Mouse (Mus musculus): ENCODE measurements around the gene Zfp937. TPM values are rescaled to one million over a fixed set of nuclear protein-coding genes. Genes with fewer than 3 reads are reported as not detected.
"Not testable (repeated sequence)": the region's sequence is repeated elsewhere in the genome, so short reads cannot be mapped to it uniquely, and the experiment has no call there.

The Zfp937 gene
- 10.3 and 12.4 TPM in 2 replicates for polyA plus RNA-seq (2014; fragmentation: Nextera tagmentation; extraction: Ambion mirVana)

DNA sequence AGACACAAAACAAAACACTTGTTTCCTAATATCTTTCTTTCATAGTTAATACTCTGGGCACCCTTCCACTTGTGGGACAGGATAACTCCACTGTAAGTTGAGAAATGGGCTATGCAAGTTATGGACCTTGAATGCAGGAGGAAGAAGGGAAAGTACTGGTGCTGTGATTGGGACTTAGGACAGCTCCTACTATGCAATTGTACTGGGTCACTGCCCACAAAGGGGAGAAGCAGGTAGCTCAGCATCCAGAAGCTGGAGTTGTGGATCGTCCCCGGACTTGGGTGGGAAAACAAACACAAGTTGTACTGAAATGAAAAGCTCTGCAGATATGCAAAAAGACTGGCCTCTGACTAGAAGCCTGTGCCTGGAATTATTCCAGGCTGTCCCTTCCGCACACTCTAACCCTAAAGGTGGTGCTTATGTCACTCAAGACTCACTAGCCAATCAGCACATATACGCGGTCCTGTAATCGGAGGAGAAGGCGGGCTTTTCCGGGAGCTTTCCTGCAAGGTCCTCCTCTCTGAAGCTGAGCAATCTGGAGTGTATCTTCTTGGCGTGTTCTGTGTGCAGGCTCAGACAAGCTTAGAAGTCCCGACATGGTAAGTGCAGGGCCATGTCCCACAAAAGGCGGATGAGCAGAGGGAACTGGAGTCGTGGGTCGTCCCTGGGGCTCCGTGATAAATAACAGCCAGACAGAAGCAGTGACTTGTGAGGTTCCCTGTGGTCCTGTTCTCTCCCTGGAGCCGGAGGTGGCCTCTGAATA, at the start of gene Zfp937:
Zfp937 (plus strand) TSS at position 474 of the 763 bp plus-strand sequence.
- H3K4me2 ChIP-seq (ENCODE audit: low read depth, severe bottlenecking): peak within 1 kb of the TSS; percentile 30; the same call in 1 of the 2 replicates
- not testable (repeated sequence) for H3K4me1 ChIP-seq (ENCODE audit: control insufficient read depth, insufficient read depth, low read length); H3K36me3 ChIP-seq (ENCODE audit: control insufficient read depth, insufficient read depth, low read length); H3K27ac ChIP-seq (replicated peaks; ENCODE audit: low read depth, low read length); H3K27me3 ChIP-seq (ENCODE audit: control insufficient read depth, insufficient read depth, low read length); H3K9me3 ChIP-seq (ENCODE audit: control insufficient read depth, low read length)
- peak within 1 kb of the TSS; percentile 33 for H3K4me3 ChIP-seq (ENCODE audit: low read depth, low read length)
- 2% methylated on average over 15 of the region's 15 CpGs for WGBS
- ATAC-seq (ENCODE audit: insufficient number of reproducible peaks, low FRiP score, low TSS enrichment, low read depth) (peak; percentile 100), DNase-seq (ENCODE audit: low spot score) (peak; percentile 68)
- peak within 1 kb of the TSS; percentile 48 for H3K9ac ChIP-seq (ENCODE audit: low read length)

- DNase-seq (ENCODE audit: low spot score) (no peak), ATAC-seq (ENCODE audit: insufficient number of reproducible peaks, low FRiP score, low TSS enrichment, low read depth) (no peak)
- Histone ChIP-seq H3K4me2 (ENCODE audit: low read depth, severe bottlenecking) (no peak overlapping the region), H3K4me1 (ENCODE audit: control insufficient read depth, insufficient read depth, low read length) (no peaks in the 10 kb centered on the region), H3K9ac (ENCODE audit: low read length) (no peak overlapping the region), H3K36me3 (ENCODE audit: control insufficient read depth, insufficient read depth, low read length) (no peaks in the 10 kb centered on the region), H3K27ac (replicated peaks; ENCODE audit: low read depth, low read length) (no peak overlapping the region), H3K4me3 (ENCODE audit: low read depth, low read length) (no peak overlapping the region), H3K9me3 (ENCODE audit: control insufficient read depth, low read length) (no peaks in the 10 kb centered on the region), H3K27me3 (ENCODE audit: control insufficient read depth, insufficient read depth, low read length) (no peaks in the 10 kb centered on the region)
These were observed 44.0 kb upstream of the Zfp937 start for GRCm38 (mm10) chr2:150173833-150174232.

DNA sequence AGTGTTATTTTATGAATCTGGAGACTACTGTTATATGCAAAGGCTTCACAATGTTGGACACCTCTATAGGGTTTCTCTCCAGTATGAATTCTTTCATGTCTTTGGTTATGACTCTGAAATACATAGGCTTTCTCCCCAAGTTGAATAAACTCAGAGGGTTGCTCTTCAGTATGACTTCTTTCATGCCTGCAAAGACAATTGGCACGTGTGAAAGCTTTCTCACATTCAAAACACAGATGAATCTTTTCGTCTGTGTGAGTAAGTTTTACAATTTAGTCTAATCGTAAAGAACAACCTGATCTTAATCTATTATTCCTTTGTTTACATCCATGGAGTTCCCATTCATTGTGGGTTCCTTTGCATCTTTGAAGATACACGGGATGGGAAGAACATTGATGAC, 38.3 kb upstream of the Zfp937 start, which contains the start of gene Gm10770:
Gm10770 (minus strand) TSS at position 101 of the 400 bp plus-strand sequence.
- not testable (repeated sequence) for DNase-seq (ENCODE audit: low spot score); ATAC-seq (ENCODE audit: insufficient number of reproducible peaks, low FRiP score, low TSS enrichment, low read depth); H3K9ac ChIP-seq (ENCODE audit: low read length); H3K4me1 ChIP-seq (ENCODE audit: control insufficient read depth, insufficient read depth, low read length); H3K4me2 ChIP-seq (ENCODE audit: low read depth, severe bottlenecking); H3K27ac ChIP-seq (replicated peaks; ENCODE audit: low read depth, low read length); H3K27me3 ChIP-seq (ENCODE audit: control insufficient read depth, insufficient read depth, low read length); H3K36me3 ChIP-seq (ENCODE audit: control insufficient read depth, insufficient read depth, low read length); H3K9me3 ChIP-seq (ENCODE audit: control insufficient read depth, low read length); H3K4me3 ChIP-seq (ENCODE audit: low read depth, low read length)
- 81% methylated on average over 4 of the region's 4 CpGs for WGBS

DNA sequence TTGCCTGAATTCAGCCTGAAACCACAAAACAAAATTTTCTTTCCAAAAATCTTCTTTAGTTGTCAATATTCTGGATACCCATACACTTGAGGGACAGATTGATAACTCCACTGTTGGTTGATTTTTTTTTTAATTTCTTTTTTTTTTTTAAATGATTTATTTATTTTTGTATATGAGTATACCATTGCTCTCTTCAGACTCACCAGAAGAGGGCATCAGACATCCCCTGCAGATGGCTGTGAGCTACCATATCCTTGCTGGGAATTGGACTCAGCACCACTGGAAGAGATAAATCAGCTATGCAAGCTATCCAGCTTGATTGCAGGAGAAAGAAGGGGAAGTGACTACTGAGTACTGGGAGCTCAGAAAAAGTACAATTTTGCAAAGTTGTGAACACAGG, 36.8 kb upstream of the Zfp937 start:
- not testable (repeated sequence) for H3K4me2 ChIP-seq (ENCODE audit: low read depth, severe bottlenecking); H3K9me3 ChIP-seq (ENCODE audit: control insufficient read depth, low read length); H3K36me3 ChIP-seq (ENCODE audit: control insufficient read depth, insufficient read depth, low read length); ATAC-seq (ENCODE audit: insufficient number of reproducible peaks, low FRiP score, low TSS enrichment, low read depth); H3K27ac ChIP-seq (replicated peaks; ENCODE audit: low read depth, low read length); H3K9ac ChIP-seq (ENCODE audit: low read length); DNase-seq (ENCODE audit: low spot score); H3K4me3 ChIP-seq (ENCODE audit: low read depth, low read length); H3K4me1 ChIP-seq (ENCODE audit: control insufficient read depth, insufficient read depth, low read length); H3K27me3 ChIP-seq (ENCODE audit: control insufficient read depth, insufficient read depth, low read length)

DNA sequence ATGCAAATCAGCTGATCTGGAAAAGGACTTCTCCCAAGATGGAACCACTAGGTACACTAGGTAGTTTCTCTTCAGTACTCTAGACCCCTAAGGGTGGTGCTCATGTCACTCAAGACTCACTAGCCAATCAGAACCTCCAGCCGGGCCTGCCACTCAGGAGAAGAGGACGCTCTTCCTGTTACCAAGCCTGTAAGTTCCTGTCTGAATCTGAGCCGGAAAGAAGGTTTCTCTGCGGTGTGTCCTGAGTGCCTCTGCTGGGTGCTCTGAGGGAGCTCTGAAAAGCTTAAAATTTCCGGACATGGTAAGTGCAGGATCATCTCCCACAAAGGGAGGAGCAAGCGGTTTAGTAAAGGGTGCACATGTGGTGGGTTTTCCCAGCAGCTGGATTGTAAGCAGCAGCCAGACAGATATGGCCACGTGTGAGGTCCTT, 36.3 kb upstream of the Zfp937 start, which contains the start of gene Gm14139:
Gm14139 (plus strand) TSS at position 186 of the 430 bp plus-strand sequence.
- H3K4me1 ChIP-seq (ENCODE audit: control insufficient read depth, insufficient read depth, low read length); H3K36me3 ChIP-seq (ENCODE audit: control insufficient read depth, insufficient read depth, low read length); ATAC-seq (ENCODE audit: insufficient number of reproducible peaks, low FRiP score, low TSS enrichment, low read depth); H3K9ac ChIP-seq (ENCODE audit: low read length); H3K4me2 ChIP-seq (ENCODE audit: low read depth, severe bottlenecking); DNase-seq (ENCODE audit: low spot score); H3K27ac ChIP-seq (replicated peaks; ENCODE audit: low read depth, low read length); H3K9me3 ChIP-seq (ENCODE audit: control insufficient read depth, low read length); H3K27me3 ChIP-seq (ENCODE audit: control insufficient read depth, insufficient read depth, low read length); H3K4me3 ChIP-seq (ENCODE audit: low read depth, low read length): not testable (repeated sequence)
- whole genome bisulfite sequencing: 81% methylated on average over 7 of the region's 7 CpGs

DNA sequence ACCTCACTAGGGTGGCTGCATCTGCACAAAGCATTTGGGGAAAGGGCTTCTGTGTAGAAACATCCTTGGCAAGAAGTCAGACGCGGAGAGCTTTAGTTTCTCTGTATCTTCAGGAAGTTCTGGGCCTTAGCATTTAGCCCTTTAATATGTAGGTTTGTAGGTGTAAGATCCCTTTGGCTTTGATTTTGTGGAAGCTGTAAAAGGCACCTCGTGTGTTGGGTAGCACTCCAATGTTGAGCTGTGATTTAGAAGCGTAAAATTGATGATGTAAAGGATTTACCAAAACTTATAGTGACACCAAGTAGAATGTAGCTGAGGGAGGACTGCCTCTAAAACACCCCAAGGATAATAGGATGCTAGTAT, 471 bp downstream of the Zfp937 start:
- Histone ChIP-seq H3K4me3 (ENCODE audit: low read depth, low read length) (peak overlapping the region; percentile 33), H3K4me2 (ENCODE audit: low read depth, severe bottlenecking) (peak overlapping the region; percentile 30; the same call in 1 of the 2 replicates), H3K9ac (ENCODE audit: low read length) (peak overlapping the region; percentile 48)
- ATAC-seq (ENCODE audit: insufficient number of reproducible peaks, low FRiP score, low TSS enrichment, low read depth); H3K4me1 ChIP-seq (ENCODE audit: control insufficient read depth, insufficient read depth, low read length); H3K9me3 ChIP-seq (ENCODE audit: control insufficient read depth, low read length); H3K27me3 ChIP-seq (ENCODE audit: control insufficient read depth, insufficient read depth, low read length); DNase-seq (ENCODE audit: low spot score); H3K27ac ChIP-seq (replicated peaks; ENCODE audit: low read depth, low read length); H3K36me3 ChIP-seq (ENCODE audit: control insufficient read depth, insufficient read depth, low read length): not testable (repeated sequence)
- WGBS: 6% methylated on average over 2 of the region's 4 CpGs

DNA sequence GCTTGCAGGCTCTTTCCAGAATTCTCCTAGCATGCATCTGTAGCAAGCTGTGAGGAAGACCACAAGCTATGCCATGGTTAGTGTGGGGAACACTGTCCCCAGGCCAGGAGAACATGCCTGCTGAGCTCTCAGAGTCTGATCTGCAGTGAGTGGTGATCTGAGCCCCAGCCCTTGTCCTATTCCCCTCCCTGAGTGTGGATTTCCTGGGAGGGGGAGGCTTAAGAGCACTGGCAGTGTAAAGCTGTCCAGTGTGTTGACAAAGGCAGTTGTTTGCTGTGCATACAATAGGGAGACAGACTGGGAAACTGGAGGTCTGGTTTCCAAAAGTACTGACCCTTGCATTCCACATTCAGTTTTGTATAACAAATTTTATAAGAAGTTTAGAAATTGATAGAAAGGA, 5.4 kb downstream of the Zfp937 start:
- ATAC-seq (ENCODE audit: insufficient number of reproducible peaks, low FRiP score, low TSS enrichment, low read depth); H3K4me2 ChIP-seq (ENCODE audit: low read depth, severe bottlenecking); H3K27ac ChIP-seq (replicated peaks; ENCODE audit: low read depth, low read length); H3K27me3 ChIP-seq (ENCODE audit: control insufficient read depth, insufficient read depth, low read length); H3K9me3 ChIP-seq (ENCODE audit: control insufficient read depth, low read length); H3K4me1 ChIP-seq (ENCODE audit: control insufficient read depth, insufficient read depth, low read length); H3K9ac ChIP-seq (ENCODE audit: low read length); H3K4me3 ChIP-seq (ENCODE audit: low read depth, low read length); DNase-seq (ENCODE audit: low spot score); H3K36me3 ChIP-seq (ENCODE audit: control insufficient read depth, insufficient read depth, low read length): not testable (repeated sequence)

DNA sequence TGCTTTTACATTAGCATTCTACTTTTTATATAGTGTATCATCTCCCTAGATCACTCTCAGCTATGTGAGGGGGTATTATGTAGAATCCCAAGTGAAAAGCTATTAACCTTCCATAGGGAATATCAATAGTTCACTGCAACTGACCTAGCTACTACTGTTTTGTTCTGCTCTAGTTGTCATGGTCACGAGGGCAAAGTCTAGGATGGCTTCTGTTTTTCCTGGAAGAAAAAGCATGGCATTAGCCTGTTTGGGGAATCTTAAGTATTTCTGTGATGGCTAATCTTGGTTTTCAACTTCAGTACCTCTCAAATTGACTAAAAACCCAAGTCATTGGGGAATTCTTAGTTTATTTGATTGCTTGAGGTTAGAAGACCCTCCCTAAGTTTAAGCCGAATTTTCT, 25.3 kb downstream of the Zfp937 start:
- H3K9me3 ChIP-seq (ENCODE audit: control insufficient read depth, low read length): no peaks in the 10 kb centered on the region
- H3K36me3 ChIP-seq (ENCODE audit: control insufficient read depth, insufficient read depth, low read length): peaks cover 2% of the 10 kb centered on the region; the same call in 1 of the 2 replicates
- 81% methylated on average over 2 of the region's 2 CpGs for WGBS
- H3K4me1 ChIP-seq (ENCODE audit: control insufficient read depth, insufficient read depth, low read length): no peaks in the 10 kb centered on the region
- ATAC-seq (ENCODE audit: insufficient number of reproducible peaks, low FRiP score, low TSS enrichment, low read depth): no peak
- DNase-seq (ENCODE audit: low spot score): no peak
- no peak overlapping the region for H3K4me3 ChIP-seq (ENCODE audit: low read depth, low read length)
- H3K27me3 ChIP-seq (ENCODE audit: control insufficient read depth, insufficient read depth, low read length): no peaks in the 10 kb centered on the region
- H3K4me2 ChIP-seq (ENCODE audit: low read depth, severe bottlenecking): no peak overlapping the region
- H3K27ac ChIP-seq (replicated peaks; ENCODE audit: low read depth, low read length): no peak overlapping the region
- no peak overlapping the region for H3K9ac ChIP-seq (ENCODE audit: low read length)

DNA sequence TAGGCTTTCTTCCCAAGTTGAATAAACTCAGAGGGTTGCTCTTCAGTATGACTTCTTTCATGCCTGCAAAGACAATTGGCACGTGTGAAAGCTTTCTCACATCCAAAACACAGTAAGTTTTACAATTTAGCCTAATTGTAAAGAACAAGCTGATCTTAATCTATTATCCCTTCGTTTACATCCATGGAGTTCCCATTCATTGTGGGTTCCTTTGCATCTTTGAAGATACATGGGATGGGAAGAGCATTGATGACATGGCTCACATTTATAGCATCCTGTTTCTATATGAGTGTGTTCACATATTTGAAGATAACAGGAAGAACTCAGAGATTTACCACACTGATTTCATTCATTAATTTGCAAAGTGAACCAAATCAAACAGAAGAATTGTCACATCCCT, 37.6 kb downstream of the Zfp937 start, which contains the start of gene Gm21994:
Gm21994 (minus strand) TSS at position 101 of the 400 bp plus-strand sequence.
- not testable (repeated sequence) for H3K9me3 ChIP-seq (ENCODE audit: control insufficient read depth, low read length); H3K27me3 ChIP-seq (ENCODE audit: control insufficient read depth, insufficient read depth, low read length); H3K4me2 ChIP-seq (ENCODE audit: low read depth, severe bottlenecking); H3K4me1 ChIP-seq (ENCODE audit: control insufficient read depth, insufficient read depth, low read length); H3K9ac ChIP-seq (ENCODE audit: low read length); H3K27ac ChIP-seq (replicated peaks; ENCODE audit: low read depth, low read length); ATAC-seq (ENCODE audit: insufficient number of reproducible peaks, low FRiP score, low TSS enrichment, low read depth); H3K36me3 ChIP-seq (ENCODE audit: control insufficient read depth, insufficient read depth, low read length); H3K4me3 ChIP-seq (ENCODE audit: low read depth, low read length); DNase-seq (ENCODE audit: low spot score)
- WGBS: 59% methylated on average over 2 of the region's 2 CpGs

Data from limb, embryonic 11.5 days (tissue).